Mouse (Mus musculus): ENCODE results near the gene 1700016H13Rik.

DNA sequence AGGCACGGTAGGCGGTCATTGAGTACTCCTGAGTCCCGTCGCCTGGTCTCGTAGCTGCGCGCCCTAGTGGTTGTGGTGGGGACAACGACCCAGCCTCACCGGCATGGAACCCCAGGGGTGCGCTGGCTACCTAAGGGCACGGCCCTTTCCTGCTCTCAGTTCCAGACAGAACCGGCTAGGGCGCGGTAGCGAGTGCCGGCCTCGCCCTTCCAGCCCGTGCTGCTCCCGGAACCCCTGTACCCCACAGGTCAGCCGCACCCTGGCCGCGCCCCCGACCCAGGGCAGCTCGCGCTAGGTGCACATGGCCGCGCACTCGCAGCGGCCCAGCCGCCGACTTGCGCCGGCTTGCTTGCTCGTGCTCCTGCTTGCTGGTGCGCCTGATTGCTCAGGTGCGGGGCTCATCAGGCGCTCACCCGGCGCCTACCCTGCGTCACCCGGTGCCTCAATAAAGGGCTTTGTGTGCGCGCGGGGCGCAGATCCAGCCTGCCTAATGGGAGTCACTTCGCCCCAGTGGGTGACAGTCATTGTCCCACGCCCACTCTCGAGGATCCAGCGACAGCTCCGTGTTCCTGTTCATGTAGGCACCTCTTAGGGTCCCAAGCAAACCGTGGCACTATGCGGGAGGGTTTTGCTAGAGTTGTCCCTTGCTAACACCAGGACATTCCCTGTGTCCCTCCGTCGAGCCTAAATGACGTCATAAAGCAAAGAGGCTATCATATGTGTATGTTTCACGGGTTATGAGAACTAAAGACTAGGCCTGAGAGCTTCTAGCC is at the start of gene 1700016H13Rik:
- TF ChIP-seq TAL1 (IDR thresholded peaks at IDR 0.05; ENCODE audit: low read length): no peak
- TF ChIP-seq GATA1 (IDR thresholded peaks at IDR 0.05; ENCODE audit: low read length): no peak

Data from erythroblast, embryonic 14.5 days (primary cell).